In the genomic region with DNA sequence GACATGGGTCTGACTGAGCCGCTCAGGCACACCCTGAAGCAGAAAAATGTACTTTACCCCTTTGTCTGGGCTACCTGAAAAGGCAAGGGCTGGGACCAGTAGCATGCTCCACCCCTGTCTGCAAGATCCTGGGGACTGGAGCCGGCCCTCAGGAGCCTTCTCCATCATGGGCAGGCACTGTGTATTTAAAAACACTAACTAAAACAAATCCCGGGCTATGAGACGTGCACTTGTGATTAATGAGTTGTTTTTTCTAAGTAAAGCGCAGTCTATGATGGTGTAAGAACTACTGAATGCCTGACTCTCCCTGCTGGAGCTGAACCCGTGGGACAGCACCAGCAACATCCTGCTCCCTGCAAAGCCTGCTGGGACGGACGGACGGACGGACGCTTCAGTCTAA, we compare ENCODE assay signal across 23 mouse cellular contexts. TPM values are rescaled to one million over a fixed set of nuclear protein-coding genes. Genes with fewer than 3 reads are reported as not detected.
DNase-seq lines count a peak whose midpoint lies in the region; ATAC-seq and TF ChIP-seq lines count a peak whose summit lies in the region.
"Had no signal": no experiment of that assay in that cellular context is flagged by ENCODE, and none has a peak within 500 bp of the region (broad histone marks: within the 10 kb centered on the region; RNA-seq: fewer than 3 reads in every experiment).

No protein-coding gene starts in this region.

- no peak overlapping the region for H3K4me2 ChIP-seq in kidney, embryonic 16.5 days (replicated peaks; ENCODE audit: low read depth, low read length)
- peak overlapping the region; percentile 29; the same call in 1 of the 2 replicates for H3K4me2 ChIP-seq in lung, embryonic 14.5 days
- 0 out of 2 replicates have a peak overlapping the region, but pooled peaks have one; percentile 3 for H3K4me2 ChIP-seq in intestine, embryonic 14.5 days (ENCODE audit: low read length)
- no peak overlapping the region for H3K4me2 ChIP-seq in forebrain, embryonic 14.5 days (ENCODE audit: low read length)
- H3K4me2 ChIP-seq: embryonic facial prominence, embryonic 15.5 days; forebrain, embryonic 15.5 days; heart, embryonic 13.5 days; limb, embryonic 12.5 days; liver, embryonic 15.5 days; neural tube, embryonic 12.5 days had no signal

- peaks cover 41% of the 10 kb centered on the region for H3K4me1 ChIP-seq in kidney, embryonic 16.5 days (ENCODE audit: insufficient read depth, low read length)
- H3K4me1 ChIP-seq in lung, embryonic 14.5 days (ENCODE audit: insufficient read depth): peaks cover 13% of the 10 kb centered on the region
- peaks cover 17% of the 10 kb centered on the region for H3K4me1 ChIP-seq in intestine, embryonic 14.5 days (replicated peaks; ENCODE audit: control insufficient read depth, insufficient read depth, low read length)
- H3K4me1 ChIP-seq in small intestine, adult 2 months (ENCODE audit: control insufficient read depth, insufficient read depth, insufficient read length, low read length): peaks cover 46% of the 10 kb centered on the region
- H3K4me1 ChIP-seq in forebrain, embryonic 14.5 days (ENCODE audit: control insufficient read depth, insufficient read depth, low read length): 0 out of 2 replicates have a peak, but pooled peaks cover 3% of the 10 kb centered on the region
- H3K4me1 ChIP-seq: limb, embryonic 12.5 days; liver, embryonic 15.5 days had no signal

- peak; percentile 28; the same call in 1 of the 2 replicates for ATAC-seq in kidney, embryonic 16.5 days (ENCODE audit: low FRiP score, low TSS enrichment)
- ATAC-seq in lung, embryonic 14.5 days (ENCODE audit: insufficient read depth): peak; percentile 75; the same call in 1 of the 2 replicates
- ATAC-seq in intestine, embryonic 14.5 days (replicated peaks; ENCODE audit: low FRiP score, low TSS enrichment, low read depth): peak; percentile 68
- no peak for ATAC-seq in forebrain, embryonic 14.5 days
- ATAC-seq: CD4-positive, CD25-positive, alpha-beta regulatory T cell, adult 4 months; forebrain, embryonic 15.5 days; hindbrain, postnatal 0 days had no signal

- H3K27me3 ChIP-seq in kidney, embryonic 16.5 days (ENCODE audit: insufficient read depth, low read length): no peaks in the 10 kb centered on the region
- H3K27me3 ChIP-seq in lung, embryonic 14.5 days (ENCODE audit: insufficient read depth, low read length): no peaks in the 10 kb centered on the region
- H3K27me3 ChIP-seq in intestine, embryonic 14.5 days (replicated peaks; ENCODE audit: control insufficient read depth, insufficient read depth, low read length): no peaks in the 10 kb centered on the region
- no peaks in the 10 kb centered on the region for H3K27me3 ChIP-seq in small intestine, adult 2 months (ENCODE audit: control insufficient read depth, insufficient read depth, low read length)
- no peaks in the 10 kb centered on the region for H3K27me3 ChIP-seq in forebrain, embryonic 14.5 days (replicated peaks; ENCODE audit: control insufficient read depth, insufficient read depth, low read length)
- H3K27me3 ChIP-seq: embryonic facial prominence, embryonic 15.5 days; forebrain, embryonic 15.5 days; heart, embryonic 13.5 days; limb, embryonic 12.5 days; liver, embryonic 15.5 days; neural tube, embryonic 12.5 days had no signal

- H3K36me3 ChIP-seq in kidney, embryonic 16.5 days (ENCODE audit: insufficient read depth, low read length): no peaks in the 10 kb centered on the region
- H3K36me3 ChIP-seq in lung, embryonic 14.5 days (ENCODE audit: insufficient read depth): no peaks in the 10 kb centered on the region
- no peaks in the 10 kb centered on the region for H3K36me3 ChIP-seq in intestine, embryonic 14.5 days (ENCODE audit: control insufficient read depth, insufficient read depth, low read length)
- H3K36me3 ChIP-seq in small intestine, adult 2 months (ENCODE audit: control insufficient read depth, insufficient read depth, low read length): no peaks in the 10 kb centered on the region
- H3K36me3 ChIP-seq in forebrain, embryonic 14.5 days (ENCODE audit: control insufficient read depth, insufficient read depth, low read length): no peaks in the 10 kb centered on the region
- H3K36me3 ChIP-seq: embryonic facial prominence, embryonic 15.5 days; forebrain, embryonic 15.5 days; heart, embryonic 13.5 days; limb, embryonic 12.5 days; liver, embryonic 15.5 days; neural tube, embryonic 12.5 days had no signal

- no peak for DNase-seq in kidney, postnatal 14 days
- peak; percentile 67 for DNase-seq in lung, embryonic 14.5 days
- no peak for DNase-seq in lung, postnatal 14 days
- DNase-seq in intestine, embryonic 14.5 days (ENCODE audit: low spot score): peak; percentile 60
- DNase-seq in left cerebral cortex, postnatal 25 days (ENCODE audit: low spot score in 2 of 2): no peak
- no peak for DNase-seq in forebrain, embryonic 14.5 days (ENCODE audit: low spot score)
- DNase-seq: adrenal gland, postnatal 25 days; cerebellum, adult 8-10 months; gastrocnemius, postnatal 14 days; heart, adult 18-20 months; heart, postnatal 14 days; midbrain, embryonic 14.5 days; retina, postnatal 1 day had no signal

- intact Hi-C loops in left cerebral cortex, postnatal 25 days (cut with DNase I): no loop called here

- H3K4me3 ChIP-seq in kidney, embryonic 16.5 days (ENCODE audit: low read length): no peak overlapping the region
- no peak overlapping the region for H3K4me3 ChIP-seq in lung, embryonic 14.5 days (ENCODE audit: low read depth, low read length)
- no peak overlapping the region for H3K4me3 ChIP-seq in intestine, embryonic 14.5 days (ENCODE audit: low read depth, low read length)
- H3K4me3 ChIP-seq in small intestine, adult 2 months (ENCODE audit: low read depth, low read length): no peak overlapping the region
- H3K4me3 ChIP-seq in forebrain, embryonic 14.5 days (ENCODE audit: low read depth, low read length): no peak overlapping the region
- H3K4me3 ChIP-seq: embryonic facial prominence, embryonic 15.5 days; forebrain, embryonic 15.5 days; heart, embryonic 13.5 days; limb, embryonic 12.5 days; liver, embryonic 15.5 days; neural tube, embryonic 12.5 days had no signal

- TF ChIP-seq CTCF in lung, embryonic 14.5 days (IDR thresholded peaks at IDR 0.05; ENCODE audit: low read depth): no peak
- TF ChIP-seq CTCF in small intestine, adult 2 months (IDR thresholded peaks at IDR 0.05; ENCODE audit: extremely low read depth, insufficient read length, insufficient replicate concordance, low read depth, low read length): no peak

- H3K27ac ChIP-seq in kidney, embryonic 16.5 days (ENCODE audit: low read length): 0 out of 2 replicates have a peak overlapping the region, but pooled peaks have one; percentile 3
- peak overlapping the region; percentile 6; the same call in 1 of the 2 replicates for H3K27ac ChIP-seq in lung, embryonic 14.5 days (ENCODE audit: low read depth)
- no peak overlapping the region for H3K27ac ChIP-seq in intestine, embryonic 14.5 days (ENCODE audit: low read depth)
- peak overlapping the region; percentile 96 for H3K27ac ChIP-seq in small intestine, adult 2 months (ENCODE audit: insufficient read depth, low read depth, low read length)
- no peak overlapping the region for H3K27ac ChIP-seq in forebrain, embryonic 14.5 days (ENCODE audit: low read depth, low read length)
- H3K27ac ChIP-seq: embryonic facial prominence, embryonic 15.5 days; forebrain, embryonic 15.5 days; heart, embryonic 13.5 days; hindbrain, postnatal 0 days; limb, embryonic 12.5 days; liver, embryonic 15.5 days; neural tube, embryonic 12.5 days had no signal

- H3K9ac ChIP-seq in kidney, embryonic 16.5 days (replicated peaks; ENCODE audit: low read length): no peak overlapping the region
- no peak overlapping the region for H3K9ac ChIP-seq in lung, embryonic 14.5 days
- no peak overlapping the region for H3K9ac ChIP-seq in intestine, embryonic 14.5 days (ENCODE audit: low read length)
- no peak overlapping the region for H3K9ac ChIP-seq in forebrain, embryonic 14.5 days (ENCODE audit: low read length)
- H3K9ac ChIP-seq: embryonic facial prominence, embryonic 15.5 days; forebrain, embryonic 15.5 days; heart, embryonic 13.5 days; limb, embryonic 12.5 days; liver, embryonic 15.5 days; neural tube, embryonic 12.5 days had no signal

- H3K9me3 ChIP-seq in kidney, embryonic 16.5 days (ENCODE audit: low read length): no peaks in the 10 kb centered on the region
- H3K9me3 ChIP-seq in lung, embryonic 14.5 days (ENCODE audit: low read depth, low read length): no peaks in the 10 kb centered on the region
- H3K9me3 ChIP-seq in intestine, embryonic 14.5 days (ENCODE audit: control insufficient read depth, low read length): no peaks in the 10 kb centered on the region
- no peaks in the 10 kb centered on the region for H3K9me3 ChIP-seq in forebrain, embryonic 14.5 days (replicated peaks; ENCODE audit: control insufficient read depth, low read length)
- H3K9me3 ChIP-seq: embryonic facial prominence, embryonic 15.5 days; forebrain, embryonic 15.5 days; heart, embryonic 13.5 days; limb, embryonic 12.5 days; liver, embryonic 15.5 days; neural tube, embryonic 12.5 days had no signal

- no peak for TF ChIP-seq POLR2A in small intestine, adult 2 months (IDR thresholded peaks at IDR 0.05; ENCODE audit: low read depth, low read length)

- 30% methylated on average over 11 of the region's 11 CpGs for WGBS in kidney, embryonic 16.5 days
- WGBS in lung, embryonic 14.5 days: 15% methylated on average over 11 of the region's 11 CpGs
- 29% methylated on average over 11 of the region's 11 CpGs for WGBS in intestine, embryonic 14.5 days
- 11% methylated on average over 11 of the region's 11 CpGs for WGBS in small intestine, adult 2 months
- 78% methylated on average over 11 of the region's 11 CpGs for WGBS in forebrain, embryonic 14.5 days

RNA-seq across cellular contexts. Expression of a gene that starts 17.2 kb away (rescaled TPM):
- polyA plus RNA-seq in kidney, embryonic 16.5 days (2015; fragmentation: Nextera tagmentation; extraction: Ambion mirVana): 9.5 and 14.0 TPM in 2 replicates
- 27.0 and 28.3 TPM in 2 replicates for polyA plus RNA-seq in lung, embryonic 14.5 days (2014; fragmentation: Nextera tagmentation; extraction: Ambion mirVana)
- 14.4 and 17.2 TPM in 2 replicates for polyA plus RNA-seq in intestine, embryonic 14.5 days (2014; fragmentation: Nextera tagmentation; extraction: Ambion mirVana)
- 12.0 and 19.5 TPM in 2 replicates for polyA plus RNA-seq in small intestine, adult 2 months (2012; rRNA removed)
- total RNA-seq in left cerebral cortex, postnatal 25 days (2021): 10 to 100 TPM; 33.2 to 36.9 TPM
- 16.5 and 22.7 TPM in 2 replicates for polyA plus RNA-seq in forebrain, embryonic 14.5 days (2014; fragmentation: Nextera tagmentation; extraction: Ambion mirVana)

Comparison
In these comparisons a context has a peak if more than half of its experiments do, and no peak if none do; other contexts are left out.
1. DNase-seq: peak in lung, embryonic 14.5 days (single experiment) and intestine, embryonic 14.5 days (single experiment); none in kidney, postnatal 14 days (single experiment), lung, postnatal 14 days (single experiment), left cerebral cortex, postnatal 25 days (0 of 2) and forebrain, embryonic 14.5 days (single experiment).
2. H3K27ac ChIP-seq: peak in kidney, embryonic 16.5 days (single experiment), lung, embryonic 14.5 days (single experiment) and small intestine, adult 2 months (single experiment); none in intestine, embryonic 14.5 days (single experiment) and forebrain, embryonic 14.5 days (single experiment).
3. H3K4me2 ChIP-seq: peak in lung, embryonic 14.5 days (single experiment) and intestine, embryonic 14.5 days (single experiment); none in kidney, embryonic 16.5 days (single experiment) and forebrain, embryonic 14.5 days (single experiment).